Mouse (Mus musculus) neural tube, embryonic 11.5 days (tissue): ENCODE data around the gene Elane. TPM values are rescaled to one million over a fixed set of nuclear protein-coding genes. Genes with fewer than 3 reads are reported as not detected.
A peak's percentile ranks its signal among the peaks of the same experiment; 100 is the strongest.

Experiments used
- ATAC-seq: fragments of 200-750 bp; cut with Nextera tagmentation; 2 replicates; pipeline ENCODE4 v1.8.0; 2017; ENCODE audit warnings: moderate number of reproducible peaks, mild to moderate bottlenecking, moderate TSS enrichment, moderate library complexity; ENCODE audit not compliant: insufficient read depth, low FRiP score, low TSS enrichment
- DNase-seq: peaks from one replicate; pipeline ENCODE4 v3.0.0-alpha.2; 2015; ENCODE audit warnings: low spot score
- H3K27ac ChIP-seq: fragments of 300-500 bp; sonication (generic); 2 replicates; pipeline ENCODE4 v1.5.1; 2014; ENCODE audit warnings: low read depth, mild to moderate bottlenecking, low read length
- H3K27me3 ChIP-seq: fragments of 300-500 bp; sonication (generic); 2 replicates; pipeline ENCODE4 v1.6.1; 2014; ENCODE audit warnings: mild to moderate bottlenecking, low read length, mixed read lengths; ENCODE audit not compliant: control insufficient read depth, insufficient read depth
- H3K36me3 ChIP-seq: fragments of 300-500 bp; sonication (generic); 2 replicates; pipeline ENCODE4 v1.6.1; 2014; ENCODE audit warnings: mild to moderate bottlenecking, low read length, moderate library complexity, mixed read lengths; ENCODE audit not compliant: control insufficient read depth, insufficient read depth
- H3K4me1 ChIP-seq: fragments of 300-500 bp; sonication (generic); 2 replicates; pipeline ENCODE4 v1.6.1; 2014; ENCODE audit warnings: low read length, mixed read lengths; ENCODE audit not compliant: control insufficient read depth, insufficient read depth
- H3K4me2 ChIP-seq: fragments of 300-500 bp; sonication (generic); 2 replicates; pipeline ENCODE4 v1.6.1; 2014; ENCODE audit warnings: low read depth, mild to moderate bottlenecking, moderate library complexity
- H3K4me3 ChIP-seq: fragments of 300-500 bp; sonication (generic); 2 replicates; pipeline ENCODE4 v1.5.1; 2014; ENCODE audit warnings: low read depth, low read length
- H3K9ac ChIP-seq: fragments of 300-500 bp; sonication (generic); 2 replicates; pipeline ENCODE4 v1.6.1; 2014; ENCODE audit warnings: mild to moderate bottlenecking, low read length
- H3K9me3 ChIP-seq: fragments of 300-500 bp; sonication (generic); 2 replicates; pipeline ENCODE4 v1.6.1; 2016; ENCODE audit warnings: low read length; ENCODE audit not compliant: control insufficient read depth
- WGBS: fragments of 180-500 bp; shearing (Covaris S2); extraction: QIAGEN DNeasy Blood & Tissue Kit; methylation state at CpG from one replicate; pipeline ENCODE4 v1.1.7; 2014; 5-methylcytosine and 5-hydroxymethylcytosine counted together
- polyA plus RNA-seq: library from polyadenylated mRNA; unstranded; fragments of >200 nt; fragmentation: Nextera tagmentation; extraction: Ambion mirVana; gene quantifications from 2 replicates; pipeline ENCODE4 v1.2.1, GENCODE M21; 2014

Gene Elane
- polyA plus RNA-seq, 1 experiment from 2014 or later: not detected

DNA sequence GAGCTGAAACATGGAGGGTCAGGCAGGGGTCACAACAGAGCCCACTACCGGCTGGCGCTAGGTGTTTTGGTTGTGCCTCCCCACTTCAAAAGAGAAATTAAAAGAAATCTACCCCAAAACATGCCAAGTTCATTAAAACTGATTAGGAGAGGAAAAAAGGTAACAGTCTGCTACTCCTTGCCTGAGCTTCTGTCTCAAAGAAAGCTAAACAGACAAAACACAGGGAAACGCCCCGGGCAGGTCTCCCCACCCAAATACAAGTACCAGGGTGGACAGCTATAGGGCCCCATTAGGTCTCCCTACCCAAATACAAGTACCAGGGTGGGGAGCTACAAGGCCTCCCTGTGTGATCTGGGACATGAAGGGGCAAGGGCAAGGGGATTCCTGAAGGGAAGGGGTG is 24.5 kb downstream of the Elane start, which contains the start of gene Gm26602:
Gene Gm26602 (plus strand): TSS at position 301 of the 400 bp plus-strand sequence.
- ATAC-seq (no peak), DNase-seq (no peak)
- H3K4me3 ChIP-seq: no peak within 1 kb of the TSS
- H3K4me2 ChIP-seq: no peak within 1 kb of the TSS
- no peak within 1 kb of the TSS for H3K27ac ChIP-seq
- H3K27me3 ChIP-seq: no peaks in the 10 kb centered on the region
- H3K9ac ChIP-seq: no peak within 1 kb of the TSS
- H3K9me3 ChIP-seq: no peaks in the 10 kb centered on the region
- 93% methylated on average over 4 of the region's 4 CpGs for WGBS
- H3K4me1 ChIP-seq: no peaks in the 10 kb centered on the region; the same call in 1 of the 2 replicates
- H3K36me3 ChIP-seq: peaks cover 7% of the 10 kb centered on the region

DNA sequence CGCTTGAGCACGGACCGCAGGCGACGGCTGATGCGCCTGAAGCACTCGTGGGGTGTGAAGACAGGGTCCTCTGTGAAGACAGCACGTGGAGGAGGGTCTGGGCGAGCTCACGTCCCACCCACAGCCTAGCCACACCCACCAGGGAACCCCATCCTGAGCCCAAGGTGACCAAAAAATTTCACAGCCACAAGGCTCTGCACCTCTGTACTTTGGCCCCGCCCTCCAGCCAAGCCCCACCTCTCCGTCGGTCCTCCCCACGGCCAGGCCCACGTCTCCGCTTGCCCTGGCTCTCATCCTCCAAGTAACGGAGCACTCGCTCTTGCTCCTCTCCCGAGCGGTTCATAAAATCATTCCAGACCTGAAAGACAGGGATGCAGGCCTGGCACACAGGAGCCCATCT is 26.4 kb downstream of the Elane start:
- no peak overlapping the region for H3K27ac ChIP-seq
- H3K4me1 ChIP-seq: peaks cover 5% of the 10 kb centered on the region
- H3K9me3 ChIP-seq: no peaks in the 10 kb centered on the region
- no peak for ATAC-seq
- H3K4me2 ChIP-seq: no peak overlapping the region
- no peak overlapping the region for H3K4me3 ChIP-seq
- no peak for DNase-seq
- 57% methylated on average over 20 of the region's 20 CpGs for WGBS
- H3K9ac ChIP-seq: no peak overlapping the region
- peaks cover 4% of the 10 kb centered on the region for H3K27me3 ChIP-seq
- peaks cover 7% of the 10 kb centered on the region for H3K36me3 ChIP-seq

DNA sequence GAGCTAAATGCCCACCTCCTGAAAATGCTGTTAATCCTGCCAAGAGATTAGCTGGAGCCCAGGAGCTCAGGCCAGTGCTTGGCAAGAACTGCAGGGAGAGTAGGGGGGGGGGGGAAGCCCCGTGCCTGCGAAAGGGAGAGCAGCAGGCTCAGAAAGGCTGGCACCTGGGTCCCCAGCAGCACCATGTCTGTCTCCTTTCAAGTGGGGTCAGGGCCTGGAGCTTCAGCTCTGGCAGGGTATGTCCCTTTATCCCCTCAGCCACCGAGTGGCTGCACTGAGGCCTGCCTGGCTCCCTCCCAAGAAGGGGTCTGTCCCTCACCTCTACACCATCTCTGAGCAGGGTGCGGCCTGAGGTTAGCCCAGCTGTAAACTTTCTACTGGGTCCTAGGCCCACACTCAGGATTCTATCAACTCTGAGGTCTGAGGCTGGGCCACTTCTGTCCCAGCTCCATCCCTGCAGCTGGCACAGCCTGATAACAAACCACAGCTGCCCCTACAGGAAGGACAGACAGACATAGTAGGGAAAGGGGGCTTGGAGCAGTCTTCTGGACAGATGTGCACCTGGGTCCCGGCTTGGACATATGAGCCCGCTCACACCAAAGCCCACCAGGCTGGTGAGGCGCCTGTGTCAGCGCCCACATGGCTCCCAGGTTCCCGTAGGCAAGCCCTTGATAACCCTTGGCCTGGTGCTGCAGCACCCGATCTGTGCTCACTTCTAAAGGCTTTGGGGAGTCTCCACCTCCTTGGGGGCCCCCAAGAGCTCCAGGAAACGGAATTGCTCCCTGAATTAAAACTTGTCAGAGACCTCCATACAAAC is 28.3 kb downstream of the Elane start:
- Histone ChIP-seq H3K9ac (no peak overlapping the region), H3K4me2 (no peak overlapping the region), H3K9me3 (no peaks in the 10 kb centered on the region), H3K4me1 (peaks cover 8% of the 10 kb centered on the region), H3K27me3 (peaks cover 23% of the 10 kb centered on the region), H3K27ac (no peak overlapping the region), H3K36me3 (peaks cover 7% of the 10 kb centered on the region), H3K4me3 (no peak overlapping the region)
- no peak for ATAC-seq
- WGBS: 71% methylated on average over 10 of the region's 11 CpGs
- peak; percentile 8 for DNase-seq

DNA sequence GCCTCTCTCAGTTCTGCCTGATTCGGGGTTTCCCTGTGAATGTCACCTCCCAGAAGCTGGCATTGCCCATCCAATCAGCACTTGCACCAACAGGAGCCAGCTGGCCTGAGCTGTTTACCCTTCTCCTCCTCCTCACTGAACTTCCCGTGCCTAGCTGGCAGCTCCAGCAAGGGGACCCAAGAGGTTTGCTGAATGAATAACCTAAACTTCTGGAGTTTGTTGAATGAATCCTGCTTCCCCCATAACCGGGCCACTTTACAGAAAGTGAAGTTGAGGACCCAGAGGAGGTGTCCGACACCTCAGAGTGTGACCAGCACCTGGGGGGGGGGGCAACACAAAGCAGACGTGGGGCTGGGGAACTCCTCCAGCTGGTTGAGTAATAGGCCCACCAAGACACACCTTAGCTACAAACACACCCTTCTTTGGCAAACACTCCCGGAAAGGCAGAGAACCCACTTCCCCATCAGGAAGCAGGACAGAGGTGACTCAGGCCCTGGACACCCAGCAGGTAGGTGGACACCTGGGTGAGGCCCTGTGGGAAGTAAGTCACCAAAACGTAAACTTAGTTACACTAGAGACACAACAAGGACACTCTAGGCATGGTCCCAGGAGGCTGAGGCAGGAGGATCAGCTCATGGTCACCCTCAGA is 29.0 kb downstream of the Elane start:
- Histone ChIP-seq H3K9me3 (no peaks in the 10 kb centered on the region), H3K27me3 (peaks cover 30% of the 10 kb centered on the region), H3K27ac (no peak overlapping the region), H3K9ac (no peak overlapping the region), H3K4me1 (peaks cover 9% of the 10 kb centered on the region), H3K4me2 (no peak overlapping the region), H3K4me3 (no peak overlapping the region), H3K36me3 (peaks cover 7% of the 10 kb centered on the region)
- DNase-seq (no peak), ATAC-seq (no peak)
- 73% methylated on average over 7 of the region's 7 CpGs for WGBS

DNA sequence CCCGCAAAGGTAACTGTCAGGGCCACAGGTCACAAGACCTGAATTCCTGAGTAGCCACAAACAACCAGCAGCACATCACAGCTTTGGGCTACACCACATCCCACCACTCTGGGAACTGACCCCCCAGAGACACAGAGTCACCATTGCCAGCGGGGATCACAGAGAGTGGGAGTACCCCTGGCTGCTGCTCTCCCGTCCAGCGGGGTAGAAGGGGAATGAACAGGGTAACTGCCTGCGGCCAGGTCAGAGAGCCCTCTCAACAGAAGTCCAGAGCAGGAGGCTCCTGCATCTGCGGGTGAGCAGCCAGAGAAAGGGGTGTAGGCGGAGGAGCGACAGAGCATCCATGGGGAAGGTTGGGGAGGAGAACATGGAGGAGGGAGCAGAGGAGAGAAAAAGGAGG is 30.0 kb downstream of the Elane start:
- WGBS: 14% methylated on average over 8 of the region's 8 CpGs
- ATAC-seq: no peak
- peaks cover 18% of the 10 kb centered on the region for H3K4me1 ChIP-seq

DNA sequence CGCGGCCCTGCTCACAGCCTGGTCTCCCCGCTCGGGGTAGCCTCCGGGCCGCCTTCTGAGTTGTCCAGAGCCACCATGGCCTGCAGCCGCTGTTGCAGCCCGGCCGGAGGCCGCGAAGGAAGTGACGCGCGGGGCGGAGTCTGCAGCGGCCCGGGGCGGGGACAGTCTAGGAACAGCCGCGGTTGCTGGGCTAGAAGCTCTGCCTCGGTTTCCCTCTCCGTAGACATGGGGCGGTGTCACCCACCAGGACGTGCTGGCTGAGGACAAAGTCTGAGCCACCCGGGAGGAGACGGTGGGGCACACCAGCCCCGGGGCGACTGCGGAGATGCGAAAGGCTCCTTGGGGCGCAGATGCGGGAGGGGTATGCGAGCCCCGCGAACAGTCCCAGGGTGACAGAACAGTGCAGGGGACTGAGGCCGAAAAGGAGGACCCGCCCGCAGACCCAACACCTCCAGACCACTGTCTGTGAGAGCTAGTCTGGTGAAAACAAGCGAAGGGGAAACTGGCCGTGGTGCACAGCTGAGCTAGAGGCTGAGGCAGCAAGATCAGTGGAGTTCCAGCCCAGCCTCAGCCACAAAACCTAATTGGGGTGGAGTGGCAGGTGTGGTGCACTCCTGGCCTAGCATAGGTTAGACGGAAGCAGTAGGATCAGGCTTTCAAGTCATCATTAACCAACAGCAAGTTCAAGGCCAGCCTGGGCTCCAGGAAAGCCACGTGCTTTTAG is 30.9 kb downstream of the Elane start, which contains the start of gene Kiss1r:
Gene Kiss1r (plus strand): TSS at position 164 of the 724 bp plus-strand sequence.
- peaks cover 49% of the 10 kb centered on the region for H3K27me3 ChIP-seq
- DNase-seq: peak; percentile 85
- H3K4me3 ChIP-seq: peak within 1 kb of the TSS; percentile 74
- peak within 1 kb of the TSS; percentile 73 for H3K4me2 ChIP-seq
- H3K27ac ChIP-seq: peak within 1 kb of the TSS; percentile 34; the same call in 1 of the 2 replicates
- ATAC-seq: peak; percentile 79
- H3K9ac ChIP-seq: peak within 1 kb of the TSS; percentile 92
- peaks cover 23% of the 10 kb centered on the region for H3K4me1 ChIP-seq
- WGBS: 2% methylated on average over 42 of the region's 42 CpGs
- no peaks in the 10 kb centered on the region for H3K9me3 ChIP-seq
- peaks cover under 1% of the 10 kb centered on the region; the same call in 1 of the 2 replicates for H3K36me3 ChIP-seq

More for the DNA sequence above, 30.0 kb downstream of the Elane start:
- peaks cover 5% of the 10 kb centered on the region for H3K36me3 ChIP-seq
- H3K9me3 ChIP-seq: no peaks in the 10 kb centered on the region
- H3K4me2 ChIP-seq: peak overlapping the region; percentile 73
- peaks cover 40% of the 10 kb centered on the region for H3K27me3 ChIP-seq
- H3K27ac ChIP-seq: no peak overlapping the region
- peak overlapping the region; percentile 74 for H3K4me3 ChIP-seq
- DNase-seq: peak; percentile 11
- H3K9ac ChIP-seq: peak overlapping the region; percentile 92

DNA sequence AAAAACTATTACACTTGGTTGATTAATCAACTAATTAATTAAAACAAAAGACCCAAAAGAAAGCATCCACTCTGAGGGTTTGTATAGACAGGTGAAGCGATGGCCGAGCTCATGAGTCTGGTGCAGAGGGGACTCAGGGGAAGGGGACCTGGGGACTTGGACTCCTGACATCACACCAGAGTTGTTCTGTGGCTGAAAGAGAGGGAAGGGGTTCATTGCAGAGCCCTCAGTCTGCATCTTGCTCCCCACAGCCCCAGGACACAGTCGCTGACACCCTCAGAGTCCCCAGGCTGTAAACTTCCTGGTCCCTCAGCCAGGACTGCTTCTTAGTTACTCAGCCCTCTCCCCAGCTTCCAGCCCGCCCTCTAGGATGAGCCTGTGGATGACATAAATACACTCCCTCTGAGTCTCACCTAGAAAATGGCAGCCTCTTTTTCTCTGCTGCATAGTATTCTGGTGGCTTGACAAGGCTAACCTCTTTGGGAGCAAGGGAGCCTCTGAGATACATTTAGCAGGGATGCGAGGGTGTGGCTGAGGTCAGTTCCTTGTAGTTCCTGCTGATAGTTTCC is 31.6 kb downstream of the Elane start:
- Histone ChIP-seq H3K4me2 (peak overlapping the region; percentile 73), H3K9me3 (no peaks in the 10 kb centered on the region), H3K4me3 (peak overlapping the region; percentile 74; the same call in 1 of the 2 replicates), H3K27ac (no peak overlapping the region), H3K27me3 (peaks cover 56% of the 10 kb centered on the region), H3K4me1 (peaks cover 23% of the 10 kb centered on the region), H3K9ac (peak overlapping the region; percentile 92; the same call in 1 of the 2 replicates), H3K36me3 (no peaks in the 10 kb centered on the region)
- 61% methylated on average over 5 of the region's 5 CpGs for WGBS
- DNase-seq (peak; percentile 8), ATAC-seq (no peak)
